ENCODE assay signal across 8 mouse cellular contexts in the genomic region with DNA sequence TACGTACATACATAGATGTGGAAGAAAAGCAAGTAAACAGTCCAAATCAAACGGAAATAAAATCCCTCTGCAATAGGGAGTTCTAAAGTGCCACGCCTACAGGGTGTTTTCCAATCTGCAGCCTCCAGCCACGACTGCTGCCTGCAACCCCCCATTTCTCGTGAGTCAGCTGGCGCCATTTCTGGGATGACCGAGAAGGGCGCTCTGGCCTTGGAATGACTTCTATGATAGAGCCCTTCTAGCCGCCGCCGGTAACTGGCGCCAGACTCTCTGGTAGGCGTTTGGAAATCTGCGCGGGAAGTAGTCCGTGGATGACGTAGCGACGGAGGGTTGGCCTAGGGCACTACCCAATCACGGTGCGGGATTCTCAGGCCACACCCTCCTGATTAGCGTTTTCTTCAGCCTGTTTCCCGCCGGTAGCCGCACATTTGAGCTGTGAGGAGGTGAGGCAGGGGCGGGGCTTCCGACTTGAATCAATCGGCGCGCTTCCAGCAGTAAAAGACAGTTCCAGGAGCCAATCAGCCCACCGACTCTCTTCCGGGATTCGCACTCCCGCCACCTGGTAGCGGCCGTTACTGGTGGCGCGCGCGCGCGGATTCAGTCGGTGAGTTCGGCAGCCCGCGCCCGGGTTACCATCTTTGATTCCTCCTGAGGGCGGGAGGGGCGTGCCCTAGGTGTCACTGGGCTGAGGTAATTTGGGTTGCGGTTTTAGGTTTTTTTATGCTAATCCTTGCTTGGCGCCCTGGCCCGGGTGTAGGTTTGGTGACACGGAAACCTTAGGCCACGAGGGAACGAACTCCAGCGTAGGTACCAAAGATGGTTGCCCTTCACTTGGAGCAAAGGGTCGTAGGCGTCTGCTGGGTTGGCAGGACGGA. TPM values are rescaled to one million over a fixed set of nuclear protein-coding genes. Genes with fewer than 3 reads are reported as not detected.
DNase-seq lines count a peak whose midpoint lies in the region; ATAC-seq and TF ChIP-seq lines count a peak whose summit lies in the region.

Gene Mdc1, plus strand, starts transcription at position 440 of the 875 bp plus-strand sequence.

- under 1% methylated on average over 59 of the region's 59 CpGs for WGBS in kidney, embryonic 14.5 days
- WGBS in limb, embryonic 15.5 days, result under 1% methylated on average over 59 of the region's 59 CpGs

- H3K27me3 ChIP-seq in kidney, embryonic 14.5 days (ENCODE audit: control insufficient read depth, insufficient read depth, low read length), result no peaks in the 10 kb centered on the region
- H3K27me3 ChIP-seq in limb, embryonic 15.5 days, result no peaks in the 10 kb centered on the region

- peak within 1 kb of the TSS; percentile 67 for H3K9ac ChIP-seq in kidney, embryonic 14.5 days (ENCODE audit: low read depth, low read length)
- peak within 1 kb of the TSS; percentile 50 for H3K9ac ChIP-seq in limb, embryonic 15.5 days

- TF ChIP-seq POLR2A in bone marrow macrophage, adult 2 months (IDR thresholded peaks at IDR 0.05; ENCODE audit: borderline replicate concordance, low read depth, low read length), result 0 out of 2 replicates have a peak, but pooled peaks have one; percentile 57
- TF ChIP-seq POLR2A in embryonic fibroblast, embryonic 13.5 days (IDR thresholded peaks at IDR 0.05; ENCODE audit: low read depth, low read length), result peak; percentile 77

- H3K4me1 ChIP-seq in bone marrow macrophage, adult 2 months (ENCODE audit: control insufficient read depth, insufficient read depth, low read length), result peaks cover 10% of the 10 kb centered on the region
- H3K4me1 ChIP-seq in embryonic fibroblast, embryonic 13.5 days (ENCODE audit: control insufficient read depth, insufficient read depth, low read length), result peaks cover 2% of the 10 kb centered on the region; the same call in 1 of the 2 replicates
- H3K4me1 ChIP-seq in kidney, embryonic 14.5 days (ENCODE audit: control insufficient read depth, insufficient read depth, low read length), result peaks cover 16% of the 10 kb centered on the region; the same call in 1 of the 2 replicates
- peaks cover 18% of the 10 kb centered on the region for H3K4me1 ChIP-seq in limb, embryonic 15.5 days

- peak; percentile 100 for DNase-seq in A20 (ENCODE audit: low read depth, low spot score)
- peak; percentile 99 to 100 for DNase-seq in heart, adult 9 months (ENCODE audit: low spot score in 2 of 2)
- peak; percentile 99 for DNase-seq in monocyte, adult 2 months (ENCODE audit: low read depth in 1 of 2, low spot score in 2 of 2)
- DNase-seq in spleen, postnatal 36 days (ENCODE audit: low spot score in 2 of 2), result peak; percentile 100

- H3K27ac ChIP-seq in bone marrow macrophage, adult 2 months (ENCODE audit: insufficient read depth, low read depth, low read length), result peak within 1 kb of the TSS; percentile 51
- peak within 1 kb of the TSS; percentile 44 for H3K27ac ChIP-seq in embryonic fibroblast, embryonic 13.5 days (ENCODE audit: insufficient read depth, low read length)
- peak within 1 kb of the TSS; percentile 65 for H3K27ac ChIP-seq in kidney, embryonic 14.5 days (ENCODE audit: low read depth, low read length)
- peak within 1 kb of the TSS; percentile 87 for H3K27ac ChIP-seq in limb, embryonic 15.5 days

- no peaks in the 10 kb centered on the region for H3K9me3 ChIP-seq in kidney, embryonic 14.5 days (ENCODE audit: control insufficient read depth, low read length)
- H3K9me3 ChIP-seq in limb, embryonic 15.5 days, result no peaks in the 10 kb centered on the region

- H3K4me2 ChIP-seq in kidney, embryonic 14.5 days (replicated peaks; ENCODE audit: low read depth, low read length), result peak within 1 kb of the TSS; percentile 74
- H3K4me2 ChIP-seq in limb, embryonic 15.5 days, result peak within 1 kb of the TSS; percentile 56

- peaks cover 24% of the 10 kb centered on the region for H3K36me3 ChIP-seq in kidney, embryonic 14.5 days (ENCODE audit: control insufficient read depth, insufficient read depth, low read length)
- H3K36me3 ChIP-seq in limb, embryonic 15.5 days, result peaks cover 24% of the 10 kb centered on the region

- no peak for TF ChIP-seq CTCF in bone marrow macrophage, adult 2 months (IDR thresholded peaks at IDR 0.05; ENCODE audit: low read depth, low read length)
- TF ChIP-seq CTCF in embryonic fibroblast, embryonic 13.5 days (IDR thresholded peaks at IDR 0.05; ENCODE audit: borderline replicate concordance, insufficient read depth, low read length), result no peak

- ATAC-seq in kidney, embryonic 14.5 days (ENCODE audit: low FRiP score, low TSS enrichment), result peak; percentile 91
- ATAC-seq in limb, embryonic 15.5 days (ENCODE audit: insufficient number of reproducible peaks, low FRiP score, low TSS enrichment, low read depth), result peak; percentile 94

- peak within 1 kb of the TSS; percentile 69 for H3K4me3 ChIP-seq in bone marrow macrophage, adult 2 months (ENCODE audit: insufficient read depth, low read length)
- H3K4me3 ChIP-seq in embryonic fibroblast, embryonic 13.5 days (ENCODE audit: insufficient read depth, low read length), result peak within 1 kb of the TSS; percentile 83
- H3K4me3 ChIP-seq in kidney, embryonic 14.5 days (ENCODE audit: low read length), result peak within 1 kb of the TSS; percentile 58
- peak within 1 kb of the TSS; percentile 60 for H3K4me3 ChIP-seq in limb, embryonic 15.5 days

RNA-seq across cellular contexts. Expression of gene Mdc1, which starts in this region (rescaled TPM):
- 16.1 and 17.7 TPM in 2 replicates for polyA plus RNA-seq in bone marrow macrophage, adult 2 months (2012; ENCODE audit: insufficient read depth, insufficient read length, missing spikeins)
- polyA plus RNA-seq in embryonic fibroblast, embryonic 13.5 days (2011; ENCODE audit: insufficient read length, low read depth, missing spikeins), result 30.4 and 31.8 TPM in 2 replicates
- polyA plus RNA-seq in kidney, embryonic 14.5 days (2014; fragmentation: Nextera tagmentation; extraction: Ambion mirVana), result 13.1 and 16.5 TPM in 2 replicates
- 13.0 and 15.0 TPM in 2 replicates for polyA plus RNA-seq in limb, embryonic 15.5 days (2015; fragmentation: Nextera tagmentation; extraction: Ambion mirVana)

Comparison
In these comparisons a context has a peak if more than half of its experiments do, and no peak if none do; other contexts are left out.
1. Peak in every context shown above with its lines: DNase-seq, ATAC-seq, H3K4me3 ChIP-seq and H3K27ac ChIP-seq.